In the genomic region with DNA sequence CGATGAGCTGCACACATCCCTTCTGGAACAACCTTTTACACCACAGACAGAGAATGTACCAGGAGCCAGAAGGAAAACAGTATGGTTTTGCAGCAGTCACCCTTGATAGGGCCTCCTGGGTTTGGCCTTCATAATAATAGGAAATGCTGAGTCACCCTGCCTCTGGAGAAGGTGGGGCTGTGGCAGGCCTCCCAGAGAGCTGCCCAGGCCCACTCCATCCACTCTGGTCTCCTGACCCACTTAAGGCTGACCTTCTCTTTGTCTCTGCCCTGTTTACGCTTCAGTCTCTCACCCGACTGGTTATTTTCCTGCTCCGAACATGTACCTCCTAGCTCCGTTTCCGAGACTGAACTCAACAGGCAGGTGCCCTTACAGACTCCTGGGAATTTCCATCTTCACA, we compare ENCODE assay signal across 7 mouse cellular contexts. TPM values are rescaled to one million over a fixed set of nuclear protein-coding genes. Genes with fewer than 3 reads are reported as not detected.
DNase-seq lines count a peak whose midpoint lies in the region; ATAC-seq and TF ChIP-seq lines count a peak whose summit lies in the region.

No protein-coding gene starts in this region.

- H3K27me3 ChIP-seq in lung, embryonic 15.5 days, result no peaks in the 10 kb centered on the region
- no peaks in the 10 kb centered on the region for H3K27me3 ChIP-seq in midbrain, postnatal 0 days (ENCODE audit: insufficient read depth, low read length)

- peak; percentile 66 for DNase-seq in Muller cell, postnatal 12 days (ENCODE audit: inconsistent ontology term)
- DNase-seq in left cerebral cortex, adult 18-20 months (ENCODE audit: low spot score in 2 of 2), result no peak
- no peak for DNase-seq in midbrain, postnatal 0 days (ENCODE audit: low spot score)
- no peak for DNase-seq in gastrocnemius, postnatal 10 days

- TF ChIP-seq POLR2A in bone marrow macrophage, adult 2 months (IDR thresholded peaks at IDR 0.05; ENCODE audit: borderline replicate concordance, low read depth, low read length), result no peak

- no peaks in the 10 kb centered on the region for H3K9me3 ChIP-seq in lung, embryonic 15.5 days
- no peaks in the 10 kb centered on the region for H3K9me3 ChIP-seq in midbrain, postnatal 0 days (ENCODE audit: low read length)

- WGBS in lung, embryonic 15.5 days, result 64% methylated on average over 6 of the region's 6 CpGs
- 85% methylated on average over 6 of the region's 6 CpGs for WGBS in midbrain, postnatal 0 days

- H3K4me3 ChIP-seq in bone marrow macrophage, adult 2 months (ENCODE audit: insufficient read depth, low read length), result no peak overlapping the region
- H3K4me3 ChIP-seq in lung, embryonic 15.5 days, result no peak overlapping the region
- no peak overlapping the region for H3K4me3 ChIP-seq in midbrain, postnatal 0 days (ENCODE audit: low read depth, low read length)

- H3K36me3 ChIP-seq in lung, embryonic 15.5 days, result no peaks in the 10 kb centered on the region
- no peaks in the 10 kb centered on the region for H3K36me3 ChIP-seq in midbrain, postnatal 0 days (ENCODE audit: insufficient read depth, low read length)

- no peak overlapping the region for H3K9ac ChIP-seq in lung, embryonic 15.5 days
- no peak overlapping the region for H3K9ac ChIP-seq in midbrain, postnatal 0 days (replicated peaks; ENCODE audit: low read length, poor library complexity, severe bottlenecking)

- ATAC-seq in hematopoietic stem cell, adult 5-6 weeks (replicated peaks in 1 of 2; ENCODE audit: insufficient read depth in 1 of 2, low FRiP score in 2 of 2, low TSS enrichment in 1 of 2, low read depth in 1 of 2, poor library complexity in 2 of 2, severe bottlenecking in 2 of 2), result peak; percentile 63 to 68
- 0 out of 2 replicates have a peak, but pooled peaks have one; percentile 58 for ATAC-seq in lung, embryonic 15.5 days (ENCODE audit: borderline replicate concordance, extremely low read depth, low FRiP score, low TSS enrichment)
- ATAC-seq in midbrain, postnatal 0 days (ENCODE audit: low FRiP score), result no peak

- H3K4me2 ChIP-seq in lung, embryonic 15.5 days, result no peak overlapping the region
- no peak overlapping the region for H3K4me2 ChIP-seq in midbrain, postnatal 0 days (ENCODE audit: low read depth, low read length, poor library complexity, severe bottlenecking)

- peak overlapping the region; percentile 25 for H3K27ac ChIP-seq in bone marrow macrophage, adult 2 months (ENCODE audit: insufficient read depth, low read depth, low read length)
- H3K27ac ChIP-seq in lung, embryonic 15.5 days, result no peak overlapping the region
- no peak overlapping the region for H3K27ac ChIP-seq in midbrain, postnatal 0 days (ENCODE audit: low read depth, low read length)

- peaks cover 36% of the 10 kb centered on the region for H3K4me1 ChIP-seq in bone marrow macrophage, adult 2 months (ENCODE audit: control insufficient read depth, insufficient read depth, low read length)
- peaks cover 28% of the 10 kb centered on the region for H3K4me1 ChIP-seq in lung, embryonic 15.5 days
- H3K4me1 ChIP-seq in midbrain, postnatal 0 days (ENCODE audit: insufficient read depth, low read length), result no peaks in the 10 kb centered on the region

- TF ChIP-seq CTCF in bone marrow macrophage, adult 2 months (IDR thresholded peaks at IDR 0.05; ENCODE audit: low read depth, low read length), result no peak
- no peak for TF ChIP-seq CTCF in midbrain, postnatal 0 days (IDR thresholded peaks at IDR 0.05)

RNA-seq across cellular contexts. Expression of gene Ifrd1, which starts 0.3 kb away (rescaled TPM):
- 46.0 and 59.7 TPM in 2 replicates for polyA plus RNA-seq in bone marrow macrophage, adult 2 months (2012; ENCODE audit: insufficient read depth, insufficient read length, missing spikeins)
- 161 and 171 TPM in 2 replicates for total RNA-seq in hematopoietic stem cell, adult 5-6 weeks (2017)
- 116 and 127 TPM in 2 replicates for polyA plus RNA-seq in lung, embryonic 15.5 days (2015; fragmentation: Nextera tagmentation; extraction: Ambion mirVana)
- 100 to 1,000 TPM; 105 to 108 TPM for total RNA-seq in left cerebral cortex, adult 18-20 months (2021)
- 54.0 and 89.3 TPM in 2 replicates for total RNA-seq in midbrain, postnatal 0 days (2014; rRNA removed)
- 124 and 133 TPM in 2 replicates for polyA plus RNA-seq in midbrain, postnatal 0 days (2015; fragmentation: Nextera tagmentation; extraction: Ambion mirVana)
- 10 to 100 TPM; 78.5 to 81.5 TPM for total RNA-seq in gastrocnemius, postnatal 10 days (2021)

RNA-seq across cellular contexts. Expression of gene Lsmem1, which starts 48.7 kb away (rescaled TPM):
- polyA plus RNA-seq in bone marrow macrophage, adult 2 months (2012; ENCODE audit: insufficient read depth, insufficient read length, missing spikeins), result not detected in 2 replicates
- total RNA-seq in hematopoietic stem cell, adult 5-6 weeks (2017), result 1.3 and 1.5 TPM in 2 replicates
- 0.38 and 0.50 TPM in 2 replicates for polyA plus RNA-seq in lung, embryonic 15.5 days (2015; fragmentation: Nextera tagmentation; extraction: Ambion mirVana)
- 1 to 10 TPM; 1.8 to 2.6 TPM for total RNA-seq in left cerebral cortex, adult 18-20 months (2021)
- 0.19 TPM in 1 of 2 replicates, not detected in the other for total RNA-seq in midbrain, postnatal 0 days (2014; rRNA removed)
- not detected in 2 replicates for polyA plus RNA-seq in midbrain, postnatal 0 days (2015; fragmentation: Nextera tagmentation; extraction: Ambion mirVana)
- total RNA-seq in gastrocnemius, postnatal 10 days (2021), result 10 to 100 TPM; 40.8 to 45.7 TPM

Comparison
In these comparisons a context has a peak if more than half of its experiments do, and no peak if none do; other contexts are left out.
1. RNA of gene Lsmem1, which starts 48.7 kb away (total RNA-seq): 40.8 to 45.7 TPM in gastrocnemius, postnatal 10 days; 1.8 to 2.6 TPM in left cerebral cortex, adult 18-20 months, 1.3 to 1.5 TPM in hematopoietic stem cell, adult 5-6 weeks and 0.19 TPM in midbrain, postnatal 0 days; every median in the first group is over 10 times any median in the second.